ENCODE assay signal across 15 mouse cellular contexts in the genomic region with DNA sequence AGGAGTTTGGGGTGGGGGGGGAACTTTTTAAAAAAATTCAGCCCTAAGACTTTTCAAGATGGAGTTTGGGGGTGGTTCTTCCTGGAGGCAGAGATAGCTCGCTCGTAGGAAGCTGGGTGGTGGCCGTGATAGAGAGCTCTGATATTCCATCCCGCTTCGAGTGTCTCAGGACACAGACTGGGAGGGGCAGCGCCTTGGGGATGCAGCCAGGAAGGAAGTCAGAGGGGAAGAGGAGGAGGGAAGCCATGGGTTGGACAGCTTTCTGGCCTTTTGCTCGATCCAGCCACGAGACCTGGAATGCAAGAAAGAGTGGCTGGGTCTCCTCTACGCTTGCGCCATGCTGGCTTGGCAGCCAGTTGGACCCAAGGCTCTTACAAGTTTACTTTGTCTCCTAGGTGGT.
DNase-seq lines count a peak whose midpoint lies in the region; ATAC-seq lines count a peak whose summit lies in the region.
"Had no signal": no experiment of that assay in that cellular context is flagged by ENCODE, and none has a peak within 500 bp of the region (broad histone marks: within the 10 kb centered on the region; RNA-seq: fewer than 3 reads in every experiment).

No protein-coding gene starts in this region.

- no peaks in the 10 kb centered on the region for H3K9me3 ChIP-seq in forebrain, embryonic 10.5 days
- no peaks in the 10 kb centered on the region for H3K9me3 ChIP-seq in forebrain, embryonic 16.5 days (ENCODE audit: control insufficient read depth, low read length)
- no peaks in the 10 kb centered on the region for H3K9me3 ChIP-seq in kidney, embryonic 15.5 days (replicated peaks)
- H3K9me3 ChIP-seq: forebrain, embryonic 12.5 days; liver, embryonic 15.5 days; midbrain, embryonic 10.5 days had no signal

- H3K27ac ChIP-seq in forebrain, embryonic 10.5 days, result peak overlapping the region; percentile 36; the same call in 1 of the 2 replicates
- H3K27ac ChIP-seq in forebrain, embryonic 16.5 days (ENCODE audit: low read length), result no peak overlapping the region
- peak overlapping the region; percentile 54 for H3K27ac ChIP-seq in kidney, embryonic 15.5 days
- H3K27ac ChIP-seq: forebrain, embryonic 12.5 days; liver, embryonic 15.5 days; midbrain, embryonic 10.5 days had no signal

- no peak overlapping the region for H3K4me3 ChIP-seq in forebrain, embryonic 10.5 days
- no peak overlapping the region for H3K4me3 ChIP-seq in forebrain, embryonic 16.5 days (replicated peaks; ENCODE audit: low read length)
- no peak overlapping the region for H3K4me3 ChIP-seq in kidney, embryonic 15.5 days (replicated peaks)
- H3K4me3 ChIP-seq: forebrain, embryonic 12.5 days; liver, embryonic 15.5 days; midbrain, embryonic 10.5 days had no signal

- WGBS in forebrain, embryonic 10.5 days, result 87% methylated on average over 10 of the region's 10 CpGs
- 92% methylated on average over 10 of the region's 10 CpGs for WGBS in forebrain, embryonic 16.5 days
- WGBS in kidney, embryonic 15.5 days, result 78% methylated on average over 10 of the region's 10 CpGs

- no peaks in the 10 kb centered on the region for H3K27me3 ChIP-seq in forebrain, embryonic 10.5 days (ENCODE audit: poor library complexity, severe bottlenecking)
- H3K27me3 ChIP-seq in forebrain, embryonic 16.5 days (replicated peaks; ENCODE audit: control insufficient read depth, insufficient read depth, low read length), result no peaks in the 10 kb centered on the region
- no peaks in the 10 kb centered on the region for H3K27me3 ChIP-seq in kidney, embryonic 15.5 days
- H3K27me3 ChIP-seq: liver, embryonic 15.5 days had no signal

- no peaks in the 10 kb centered on the region for H3K36me3 ChIP-seq in forebrain, embryonic 10.5 days (replicated peaks)
- H3K36me3 ChIP-seq in forebrain, embryonic 16.5 days (ENCODE audit: control insufficient read depth, insufficient read depth), result no peaks in the 10 kb centered on the region
- H3K36me3 ChIP-seq in kidney, embryonic 15.5 days, result no peaks in the 10 kb centered on the region
- H3K36me3 ChIP-seq: forebrain, embryonic 12.5 days; liver, embryonic 15.5 days; midbrain, embryonic 10.5 days had no signal

- ATAC-seq in forebrain, embryonic 16.5 days, result no peak
- ATAC-seq in kidney, embryonic 15.5 days (replicated peaks; ENCODE audit: low FRiP score), result no peak
- ATAC-seq: intestine, postnatal 0 days had no signal

- H3K4me1 ChIP-seq in forebrain, embryonic 10.5 days, result peaks cover 38% of the 10 kb centered on the region
- H3K4me1 ChIP-seq in forebrain, embryonic 16.5 days (replicated peaks; ENCODE audit: control insufficient read depth, insufficient read depth, low read length), result peaks cover 5% of the 10 kb centered on the region; the same call in 1 of the 2 replicates
- peaks cover 33% of the 10 kb centered on the region for H3K4me1 ChIP-seq in kidney, embryonic 15.5 days

- no peak for DNase-seq in forebrain, embryonic 10.5 days (ENCODE audit: extremely low spot score, low spot score)
- DNase-seq in heart, adult 9 months (ENCODE audit: low spot score in 2 of 2), result peak; percentile 47 to 68
- DNase-seq in lung, postnatal 10 days, result peak; percentile 67
- no peak for DNase-seq in yolk sac, embryonic 10.5 days (ENCODE audit: low spot score)
- no peak for DNase-seq in left cerebral cortex, postnatal 36 days (ENCODE audit: low spot score in 2 of 2)
- DNase-seq in embryo, embryonic 10 days (ENCODE audit: low spot score), result no peak
- DNase-seq: cerebellum, adult 8-10 months; gastrocnemius, postnatal 25 days; thymus, adult 2 months had no signal

- no peak overlapping the region for H3K4me2 ChIP-seq in forebrain, embryonic 16.5 days (ENCODE audit: low read length)
- H3K4me2 ChIP-seq in kidney, embryonic 15.5 days, result no peak overlapping the region
- H3K4me2 ChIP-seq: forebrain, embryonic 12.5 days; liver, embryonic 15.5 days had no signal

- H3K9ac ChIP-seq in forebrain, embryonic 16.5 days (replicated peaks; ENCODE audit: low read depth, low read length), result no peak overlapping the region
- no peak overlapping the region for H3K9ac ChIP-seq in kidney, embryonic 15.5 days
- H3K9ac ChIP-seq: forebrain, embryonic 12.5 days; liver, embryonic 15.5 days had no signal

- intact Hi-C loops in left cerebral cortex, postnatal 36 days (cut with DNase I), result no loop called here

Comparison
In these comparisons a context has a peak if more than half of its experiments do, and no peak if none do; other contexts are left out.
1. DNase-seq: peak in heart, adult 9 months (2 of 2) and lung, postnatal 10 days (single experiment); none in forebrain, embryonic 10.5 days (single experiment), yolk sac, embryonic 10.5 days (single experiment), left cerebral cortex, postnatal 36 days (0 of 2) and embryo, embryonic 10 days (single experiment).